Mouse (Mus musculus): ENCODE measurements at regions not wholly inside any gene's neighbourhood (a gene's known extent, or its start where the extent isn't known, plus 50 kb on each side); places are given as distances from the start of the nearest gene placed in this dataset.

- Histone ChIP-seq H3K4me1 (ENCODE audit: control insufficient read depth, insufficient read depth, low read length) (0 out of 2 replicates have a peak, but pooled peaks cover 6% of the 10 kb centered on the region), H3K9ac (ENCODE audit: low read length) (no peak overlapping the region), H3K4me2 (ENCODE audit: low read depth, severe bottlenecking) (no peak overlapping the region), H3K4me3 (ENCODE audit: low read depth, low read length) (no peak overlapping the region), H3K27ac (replicated peaks; ENCODE audit: low read depth, low read length) (no peak overlapping the region), H3K36me3 (ENCODE audit: control insufficient read depth, insufficient read depth, low read length) (no peaks in the 10 kb centered on the region), H3K9me3 (ENCODE audit: control insufficient read depth, low read length) (no peaks in the 10 kb centered on the region), H3K27me3 (ENCODE audit: control insufficient read depth, insufficient read depth, low read length) (no peaks in the 10 kb centered on the region)
- WGBS: 76% methylated on average over 5 of the region's 5 CpGs
- DNase-seq (ENCODE audit: low spot score) (no peak), ATAC-seq (ENCODE audit: insufficient number of reproducible peaks, low FRiP score, low TSS enrichment, low read depth) (no peak)
Measured at GRCm38 (mm10) chr17:47135391-47135790, 125.0 kb upstream of the Ubr2 start.

- ATAC-seq (ENCODE audit: insufficient number of reproducible peaks, low FRiP score, low TSS enrichment, low read depth): no peak
- DNase-seq (ENCODE audit: low spot score): no peak
- 0 out of 2 replicates have a peak, but pooled peaks cover 2% of the 10 kb centered on the region for H3K4me1 ChIP-seq (ENCODE audit: control insufficient read depth, insufficient read depth, low read length)
- H3K9ac ChIP-seq (ENCODE audit: low read length): no peak overlapping the region
- H3K27me3 ChIP-seq (ENCODE audit: control insufficient read depth, insufficient read depth, low read length): no peaks in the 10 kb centered on the region
- WGBS: 17% methylated on average over 1 of the region's 2 CpGs
- no peak overlapping the region for H3K27ac ChIP-seq (replicated peaks; ENCODE audit: low read depth, low read length)
- no peaks in the 10 kb centered on the region for H3K36me3 ChIP-seq (ENCODE audit: control insufficient read depth, insufficient read depth, low read length)
- no peak overlapping the region for H3K4me2 ChIP-seq (ENCODE audit: low read depth, severe bottlenecking)
- H3K9me3 ChIP-seq (ENCODE audit: control insufficient read depth, low read length): no peaks in the 10 kb centered on the region
- H3K4me3 ChIP-seq (ENCODE audit: low read depth, low read length): no peak overlapping the region
Measured at GRCm38 (mm10) chr17:47133785-47134184, 123.4 kb upstream of the Ubr2 start.

- no peak for ATAC-seq (ENCODE audit: insufficient number of reproducible peaks, low FRiP score, low TSS enrichment, low read depth)
- no peak overlapping the region for H3K4me2 ChIP-seq (ENCODE audit: low read depth, severe bottlenecking)
- no peaks in the 10 kb centered on the region for H3K9me3 ChIP-seq (ENCODE audit: control insufficient read depth, low read length)
- DNase-seq (ENCODE audit: low spot score): no peak
- no peaks in the 10 kb centered on the region for H3K4me1 ChIP-seq (ENCODE audit: control insufficient read depth, insufficient read depth, low read length)
- H3K4me3 ChIP-seq (ENCODE audit: low read depth, low read length): no peak overlapping the region
- H3K9ac ChIP-seq (ENCODE audit: low read length): no peak overlapping the region
- no peaks in the 10 kb centered on the region for H3K27me3 ChIP-seq (ENCODE audit: control insufficient read depth, insufficient read depth, low read length)
- 89% methylated on average over 3 of the region's 3 CpGs for WGBS
- no peak overlapping the region for H3K27ac ChIP-seq (replicated peaks; ENCODE audit: low read depth, low read length)
- no peaks in the 10 kb centered on the region for H3K36me3 ChIP-seq (ENCODE audit: control insufficient read depth, insufficient read depth, low read length)
Measured at GRCm38 (mm10) chr17:47127571-47127970, 117.2 kb upstream of the Ubr2 start.

- no peak for DNase-seq (ENCODE audit: low spot score)
- 90% methylated on average over 18 of the region's 18 CpGs for WGBS
Measured at GRCm38 (mm10) chr17:47123576-47123975, 113.2 kb upstream of the Ubr2 start.

GRCm38 (mm10) chr17:47122221-47122620 lies 111.9 kb upstream of the Ubr2 start:
- no peak overlapping the region for H3K27ac ChIP-seq (replicated peaks; ENCODE audit: low read depth, low read length)
- H3K4me1 ChIP-seq (ENCODE audit: control insufficient read depth, insufficient read depth, low read length): no peaks in the 10 kb centered on the region
- H3K9ac ChIP-seq (ENCODE audit: low read length): no peak overlapping the region
- WGBS: 76% methylated on average over 9 of the region's 9 CpGs
- no peak overlapping the region for H3K4me3 ChIP-seq (ENCODE audit: low read depth, low read length)
- DNase-seq (ENCODE audit: low spot score) (no peak), ATAC-seq (ENCODE audit: insufficient number of reproducible peaks, low FRiP score, low TSS enrichment, low read depth) (no peak)
- H3K27me3 ChIP-seq (ENCODE audit: control insufficient read depth, insufficient read depth, low read length): no peaks in the 10 kb centered on the region
- H3K4me2 ChIP-seq (ENCODE audit: low read depth, severe bottlenecking): no peak overlapping the region
- no peaks in the 10 kb centered on the region for H3K9me3 ChIP-seq (ENCODE audit: control insufficient read depth, low read length)
- no peaks in the 10 kb centered on the region for H3K36me3 ChIP-seq (ENCODE audit: control insufficient read depth, insufficient read depth, low read length)

More at GRCm38 (mm10) chr17:47123576-47123975, 113.2 kb upstream of the Ubr2 start:
- Histone ChIP-seq H3K4me3 (ENCODE audit: low read depth, low read length) (no peak overlapping the region), H3K27me3 (ENCODE audit: control insufficient read depth, insufficient read depth, low read length) (no peaks in the 10 kb centered on the region), H3K27ac (replicated peaks; ENCODE audit: low read depth, low read length) (no peak overlapping the region), H3K4me1 (ENCODE audit: control insufficient read depth, insufficient read depth, low read length) (no peaks in the 10 kb centered on the region), H3K9me3 (ENCODE audit: control insufficient read depth, low read length) (no peaks in the 10 kb centered on the region), H3K9ac (ENCODE audit: low read length) (no peak overlapping the region), H3K4me2 (ENCODE audit: low read depth, severe bottlenecking) (no peak overlapping the region), H3K36me3 (ENCODE audit: control insufficient read depth, insufficient read depth, low read length) (no peaks in the 10 kb centered on the region)
- no peak for ATAC-seq (ENCODE audit: insufficient number of reproducible peaks, low FRiP score, low TSS enrichment, low read depth)

- Histone ChIP-seq H3K4me3 (ENCODE audit: low read depth, low read length) (no peak overlapping the region), H3K4me1 (ENCODE audit: control insufficient read depth, insufficient read depth, low read length) (no peaks in the 10 kb centered on the region), H3K9ac (ENCODE audit: low read length) (no peak overlapping the region), H3K4me2 (ENCODE audit: low read depth, severe bottlenecking) (no peak overlapping the region), H3K36me3 (ENCODE audit: control insufficient read depth, insufficient read depth, low read length) (no peaks in the 10 kb centered on the region), H3K9me3 (ENCODE audit: control insufficient read depth, low read length) (no peaks in the 10 kb centered on the region), H3K27me3 (ENCODE audit: control insufficient read depth, insufficient read depth, low read length) (no peaks in the 10 kb centered on the region), H3K27ac (replicated peaks; ENCODE audit: low read depth, low read length) (no peak overlapping the region)
- DNase-seq (ENCODE audit: low spot score) (no peak), ATAC-seq (ENCODE audit: insufficient number of reproducible peaks, low FRiP score, low TSS enrichment, low read depth) (no peak)
- 88% methylated on average over 7 of the region's 7 CpGs for WGBS
Measured at GRCm38 (mm10) chr17:47118010-47118409, 107.7 kb upstream of the Ubr2 start.

- no peak overlapping the region for H3K4me3 ChIP-seq (ENCODE audit: low read depth, low read length)
- H3K9ac ChIP-seq (ENCODE audit: low read length): no peak overlapping the region
- no peaks in the 10 kb centered on the region for H3K9me3 ChIP-seq (ENCODE audit: control insufficient read depth, low read length)
- H3K27me3 ChIP-seq (ENCODE audit: control insufficient read depth, insufficient read depth, low read length): no peaks in the 10 kb centered on the region
- no peak overlapping the region for H3K27ac ChIP-seq (replicated peaks; ENCODE audit: low read depth, low read length)
- ATAC-seq (ENCODE audit: insufficient number of reproducible peaks, low FRiP score, low TSS enrichment, low read depth) (no peak), DNase-seq (ENCODE audit: low spot score) (peak; percentile 59)
- WGBS: 51% methylated on average over 13 of the region's 13 CpGs
- no peak overlapping the region for H3K4me2 ChIP-seq (ENCODE audit: low read depth, severe bottlenecking)
- no peaks in the 10 kb centered on the region for H3K4me1 ChIP-seq (ENCODE audit: control insufficient read depth, insufficient read depth, low read length)
- H3K36me3 ChIP-seq (ENCODE audit: control insufficient read depth, insufficient read depth, low read length): no peaks in the 10 kb centered on the region
Measured at GRCm38 (mm10) chr17:47115754-47116153, 105.4 kb upstream of the Ubr2 start.

GRCm38 (mm10) chr17:47115141-47115540 lies 104.8 kb upstream of the Ubr2 start:
- H3K9ac ChIP-seq (ENCODE audit: low read length): no peak overlapping the region
- no peaks in the 10 kb centered on the region for H3K9me3 ChIP-seq (ENCODE audit: control insufficient read depth, low read length)
- H3K36me3 ChIP-seq (ENCODE audit: control insufficient read depth, insufficient read depth, low read length): no peaks in the 10 kb centered on the region
- ATAC-seq (ENCODE audit: insufficient number of reproducible peaks, low FRiP score, low TSS enrichment, low read depth) (no peak), DNase-seq (ENCODE audit: low spot score) (no peak)
- no peaks in the 10 kb centered on the region for H3K4me1 ChIP-seq (ENCODE audit: control insufficient read depth, insufficient read depth, low read length)
- H3K27ac ChIP-seq (replicated peaks; ENCODE audit: low read depth, low read length): no peak overlapping the region
- no peak overlapping the region for H3K4me3 ChIP-seq (ENCODE audit: low read depth, low read length)
- H3K4me2 ChIP-seq (ENCODE audit: low read depth, severe bottlenecking): no peak overlapping the region
- WGBS: 88% methylated on average over 5 of the region's 5 CpGs
- H3K27me3 ChIP-seq (ENCODE audit: control insufficient read depth, insufficient read depth, low read length): no peaks in the 10 kb centered on the region

- H3K4me3 ChIP-seq (ENCODE audit: low read depth, low read length): no peak overlapping the region
- H3K27ac ChIP-seq (replicated peaks; ENCODE audit: low read depth, low read length): no peak overlapping the region
- 83% methylated on average over 7 of the region's 7 CpGs for whole genome bisulfite sequencing
- H3K4me2 ChIP-seq (ENCODE audit: low read depth, severe bottlenecking): no peak overlapping the region
- no peak overlapping the region for H3K9ac ChIP-seq (ENCODE audit: low read length)
- H3K36me3 ChIP-seq (ENCODE audit: control insufficient read depth, insufficient read depth, low read length): no peaks in the 10 kb centered on the region
- DNase-seq (ENCODE audit: low spot score) (no peak), ATAC-seq (ENCODE audit: insufficient number of reproducible peaks, low FRiP score, low TSS enrichment, low read depth) (no peak)
- no peaks in the 10 kb centered on the region for H3K9me3 ChIP-seq (ENCODE audit: control insufficient read depth, low read length)
- H3K4me1 ChIP-seq (ENCODE audit: control insufficient read depth, insufficient read depth, low read length): no peaks in the 10 kb centered on the region
- no peaks in the 10 kb centered on the region for H3K27me3 ChIP-seq (ENCODE audit: control insufficient read depth, insufficient read depth, low read length)
Measured at GRCm38 (mm10) chr17:47114736-47115135, 104.4 kb upstream of the Ubr2 start.

Data from limb, embryonic 11.5 days (tissue).